Mouse (Mus musculus) heart, postnatal 0 days (tissue): ENCODE results near the gene Zmym2.

Experiments used
- CTCF ChIP-seq: IDR thresholded peaks from 2 replicates; pipeline ENCODE4 v1.5.1; 2016; ENCODE audit warnings: antibody characterized with exemption, control low read depth, low read depth
- EP300 ChIP-seq: IDR thresholded peaks from 2 replicates; pipeline ENCODE4 v1.6.1; 2016; ENCODE audit warnings: antibody characterized with exemption, low read depth

DNA sequence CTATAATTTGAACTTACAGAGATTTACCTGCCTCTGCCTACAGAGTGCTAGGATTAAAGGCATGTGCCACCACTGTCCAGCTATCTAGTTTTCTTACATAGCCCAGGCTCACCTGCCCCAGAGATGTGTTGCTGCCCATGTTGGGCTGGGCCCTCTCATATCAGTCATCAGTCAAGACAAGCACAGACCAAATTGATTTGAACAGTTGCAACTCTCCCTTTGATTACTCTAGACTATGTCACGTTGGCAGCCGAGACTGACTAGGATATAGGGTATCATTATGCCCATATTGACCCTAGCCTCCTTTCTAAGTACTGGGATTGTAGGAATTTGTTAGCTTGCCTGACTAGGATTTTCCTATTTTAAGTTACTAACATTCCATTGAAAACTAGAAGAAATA, 8.0 kb downstream of the Zmym2 start:
- no peak for TF ChIP-seq EP300
- TF ChIP-seq CTCF = no peak
